Mouse (Mus musculus) lung, embryonic 14.5 days (tissue): ENCODE results near the gene Pdk1. TPM values are rescaled to one million over a fixed set of nuclear protein-coding genes. Genes with fewer than 3 reads are reported as not detected.

Source experiments
- ATAC-seq: fragments of 200-750 bp; cut with Nextera tagmentation; 2 replicates; pipeline ENCODE4 v1.8.0; 2017; ENCODE audit warnings: mild to moderate bottlenecking, moderate TSS enrichment, moderate library complexity; ENCODE audit not compliant: insufficient read depth
- DNase-seq: peaks from one replicate; pipeline ENCODE4 v3.0.0-alpha.2; 2015
- H3K27ac ChIP-seq: fragments of 300-500 bp; sonication (generic); 2 replicates; pipeline ENCODE4 v1.5.1; 2014; ENCODE audit warnings: low read depth, mild to moderate bottlenecking, moderate library complexity
- H3K27me3 ChIP-seq: fragments of 300-500 bp; sonication (generic); 2 replicates; pipeline ENCODE4 v1.6.1; 2014; ENCODE audit warnings: low read length, control low read depth; ENCODE audit not compliant: insufficient read depth
- H3K36me3 ChIP-seq: fragments of 300-500 bp; sonication (generic); 2 replicates; pipeline ENCODE4 v1.6.1; 2014; ENCODE audit warnings: control low read depth; ENCODE audit not compliant: insufficient read depth
- H3K4me1 ChIP-seq: fragments of 300-500 bp; sonication (generic); 2 replicates; pipeline ENCODE4 v1.6.1; 2014; ENCODE audit warnings: antibody characterized with exemption, control low read depth; ENCODE audit not compliant: insufficient read depth
- H3K4me2 ChIP-seq: fragments of 300-500 bp; sonication (generic); 2 replicates; pipeline ENCODE4 v1.6.1; 2014; ENCODE audit warnings: mild to moderate bottlenecking
- H3K4me3 ChIP-seq: fragments of 300-500 bp; sonication (generic); 2 replicates; pipeline ENCODE4 v1.5.1; 2014; ENCODE audit warnings: low read depth, low read length
- H3K9ac ChIP-seq: fragments of 300-500 bp; sonication (generic); 2 replicates; pipeline ENCODE4 v1.6.1; 2014
- H3K9me3 ChIP-seq: fragments of 300-500 bp; sonication (generic); 2 replicates; pipeline ENCODE4 v1.6.1; 2016; ENCODE audit warnings: low read depth, low read length, control low read depth
- CTCF ChIP-seq: IDR thresholded peaks from 2 replicates; pipeline ENCODE4 v1.5.1; 2016; ENCODE audit warnings: antibody characterized with exemption, low read depth
- WGBS: fragments of 180-500 bp; shearing (Covaris S2); extraction: QIAGEN DNeasy Blood & Tissue Kit; methylation state at CpG from one replicate; pipeline ENCODE4 v1.1.7; 2014; 5-methylcytosine and 5-hydroxymethylcytosine counted together
- polyA plus RNA-seq: library from polyadenylated mRNA; unstranded; fragments of >200 nt; fragmentation: Nextera tagmentation; extraction: Ambion mirVana; gene quantifications from 2 replicates; pipeline ENCODE4 v1.2.1, GENCODE M21; 2014

Pdk1 gene
- polyA plus RNA-seq, 1 experiment from 2014 or later = 45.1 TPM

DNA sequence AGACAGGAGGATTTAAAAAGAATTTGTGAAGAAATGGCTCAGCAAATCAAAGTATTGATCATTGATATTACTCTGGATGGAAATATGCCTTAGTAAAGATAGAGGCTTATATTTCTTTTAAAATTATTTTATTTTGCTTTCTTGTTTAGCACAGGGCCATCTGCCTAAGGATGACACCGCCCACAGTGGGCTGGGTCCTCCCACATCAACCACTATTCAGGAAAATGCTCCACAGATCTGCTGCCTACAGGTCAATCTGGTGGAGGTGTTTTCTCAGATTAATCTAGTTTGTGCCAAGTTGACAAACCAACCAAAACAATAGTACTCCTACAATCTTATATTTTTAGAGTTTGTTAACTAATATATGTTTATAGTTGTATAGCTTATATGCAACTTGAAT is 63.7 kb downstream of the Pdk1 start:
- H3K9ac ChIP-seq = no peak overlapping the region
- H3K27ac ChIP-seq = no peak overlapping the region
- DNase-seq (no peak), ATAC-seq (no peak)
- no peak for TF ChIP-seq CTCF
- H3K9me3 ChIP-seq = no peaks in the 10 kb centered on the region
- H3K4me1 ChIP-seq = no peaks in the 10 kb centered on the region
- H3K27me3 ChIP-seq = no peaks in the 10 kb centered on the region
- no peaks in the 10 kb centered on the region for H3K36me3 ChIP-seq
- WGBS = 91% methylated on average over 1 of the region's 1 CpGs
- H3K4me3 ChIP-seq = no peak overlapping the region
- H3K4me2 ChIP-seq = no peak overlapping the region

DNA sequence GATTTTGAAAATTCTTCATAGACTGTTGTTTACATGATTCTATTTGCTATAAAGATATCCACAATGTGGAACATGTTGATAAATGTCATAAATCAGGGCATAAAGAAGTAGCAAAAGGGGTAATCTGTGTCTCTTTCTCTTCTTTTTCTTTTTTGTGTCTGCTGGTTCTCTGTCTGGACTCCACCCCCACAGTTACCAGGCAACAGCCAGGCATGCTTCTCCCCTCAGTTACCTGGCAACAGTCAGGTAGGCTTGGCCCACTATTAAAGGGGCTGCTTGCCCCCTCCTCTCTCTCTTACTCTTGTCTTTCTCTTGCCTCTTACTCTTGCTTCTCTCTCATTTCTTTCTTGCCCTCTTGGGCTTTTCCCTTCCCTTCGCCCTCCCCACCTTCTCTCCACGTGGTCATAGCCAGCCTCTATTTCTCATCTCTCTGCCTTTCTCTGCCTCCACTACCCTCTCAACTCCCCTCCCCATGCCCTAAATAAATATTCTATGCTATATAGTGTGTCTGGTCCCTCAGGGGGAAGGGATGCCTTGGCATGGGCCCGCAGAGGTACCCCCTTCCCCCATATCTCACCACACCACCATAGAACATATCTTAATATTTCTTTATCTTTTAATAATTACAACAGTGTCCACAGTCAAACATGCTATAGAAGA is 64.8 kb downstream of the Pdk1 start:
- WGBS = 76% methylated on average over 3 of the region's 3 CpGs

DNA sequence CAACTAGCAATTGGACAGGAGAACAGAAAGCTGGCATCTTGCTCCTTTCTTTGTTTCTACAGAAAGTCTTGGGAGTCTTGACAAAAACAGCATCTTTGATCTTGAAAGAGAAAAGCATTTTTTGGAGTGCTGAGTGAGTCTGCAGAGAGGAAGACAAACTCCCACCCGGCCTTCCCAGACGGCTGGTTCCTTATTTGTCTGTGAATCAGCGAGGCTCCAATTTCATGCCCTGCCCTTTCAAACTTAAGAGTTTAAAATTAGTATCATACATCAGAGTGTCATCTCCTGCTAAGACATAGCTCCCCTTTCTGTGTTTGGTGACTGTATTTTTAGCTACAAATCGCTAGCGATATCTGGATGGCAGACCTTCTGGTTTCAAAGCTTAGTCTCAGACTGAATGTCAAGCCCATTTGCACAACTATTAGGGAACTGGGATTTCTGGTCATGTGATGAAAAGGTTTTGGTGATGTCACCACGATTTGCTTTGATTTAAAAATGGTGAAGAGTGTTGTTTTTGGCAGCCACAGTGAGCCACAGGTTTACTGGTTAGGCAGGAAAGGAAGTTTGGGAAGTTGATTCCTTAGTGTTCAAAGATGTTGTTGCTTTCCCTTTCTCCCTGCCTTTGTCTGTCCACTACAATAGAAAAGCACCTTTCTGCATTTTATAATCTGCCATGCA is 65.8 kb downstream of the Pdk1 start:
- H3K36me3 ChIP-seq = no peaks in the 10 kb centered on the region
- TF ChIP-seq CTCF = no peak
- H3K4me2 ChIP-seq = no peak overlapping the region
- no peaks in the 10 kb centered on the region for H3K4me1 ChIP-seq
- H3K27ac ChIP-seq = no peak overlapping the region
- DNase-seq (no peak), ATAC-seq (no peak)
- H3K4me3 ChIP-seq = no peak overlapping the region
- no peaks in the 10 kb centered on the region for H3K27me3 ChIP-seq
- H3K9ac ChIP-seq = no peak overlapping the region
- 45% methylated on average over 6 of the region's 6 CpGs for WGBS
- H3K9me3 ChIP-seq = no peaks in the 10 kb centered on the region

More for the DNA sequence above, 64.8 kb downstream of the Pdk1 start:
- Histone ChIP-seq H3K27me3 (no peaks in the 10 kb centered on the region), H3K9ac (no peak overlapping the region), H3K4me1 (no peaks in the 10 kb centered on the region), H3K36me3 (no peaks in the 10 kb centered on the region), H3K9me3 (no peaks in the 10 kb centered on the region), H3K4me2 (no peak overlapping the region), H3K27ac (no peak overlapping the region), H3K4me3 (no peak overlapping the region)
- DNase-seq (no peak), ATAC-seq (no peak)
- no peak for TF ChIP-seq CTCF

DNA sequence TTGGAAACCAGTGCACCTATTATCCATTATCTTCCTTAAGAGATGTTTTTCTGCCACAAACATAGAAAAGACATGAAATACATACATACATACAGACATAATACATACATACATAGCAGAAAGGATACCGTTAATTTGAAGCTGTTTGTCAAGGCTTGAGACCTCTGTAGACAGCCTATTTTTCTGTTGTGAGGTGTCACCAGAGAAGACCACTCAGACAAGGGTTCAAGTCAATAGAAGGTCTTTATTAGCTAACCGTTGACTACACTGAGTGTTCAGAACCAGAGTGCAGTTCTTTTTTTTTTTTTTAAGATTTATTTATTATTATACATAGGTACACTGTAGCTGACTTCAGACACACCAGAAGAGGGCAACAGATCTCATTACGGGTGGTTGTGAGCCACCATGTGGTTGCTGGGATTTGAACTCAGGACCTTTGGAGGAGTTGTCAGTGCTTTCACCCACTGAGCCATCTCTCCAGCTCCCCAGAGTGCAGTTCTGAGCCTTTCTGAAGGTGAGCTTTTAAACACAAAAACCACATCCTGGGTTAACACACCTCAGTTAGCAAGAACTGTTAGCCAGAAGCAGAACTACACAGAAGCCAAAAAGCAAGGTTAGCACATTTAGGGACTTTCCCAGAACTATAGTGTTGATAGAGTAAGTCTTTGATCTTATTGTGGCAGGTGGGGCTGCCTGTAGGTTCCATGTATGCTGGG is 68.1 kb downstream of the Pdk1 start:
- 96% methylated on average over 3 of the region's 3 CpGs for WGBS
- no peak overlapping the region for H3K9ac ChIP-seq
- TF ChIP-seq CTCF = no peak
- H3K4me3 ChIP-seq = no peak overlapping the region
- no peak overlapping the region for H3K4me2 ChIP-seq
- no peak for DNase-seq
- H3K9me3 ChIP-seq = no peaks in the 10 kb centered on the region
- no peaks in the 10 kb centered on the region for H3K27me3 ChIP-seq
- no peaks in the 10 kb centered on the region for H3K4me1 ChIP-seq
- H3K27ac ChIP-seq = no peak overlapping the region
- no peaks in the 10 kb centered on the region for H3K36me3 ChIP-seq
- no peak for ATAC-seq

DNA sequence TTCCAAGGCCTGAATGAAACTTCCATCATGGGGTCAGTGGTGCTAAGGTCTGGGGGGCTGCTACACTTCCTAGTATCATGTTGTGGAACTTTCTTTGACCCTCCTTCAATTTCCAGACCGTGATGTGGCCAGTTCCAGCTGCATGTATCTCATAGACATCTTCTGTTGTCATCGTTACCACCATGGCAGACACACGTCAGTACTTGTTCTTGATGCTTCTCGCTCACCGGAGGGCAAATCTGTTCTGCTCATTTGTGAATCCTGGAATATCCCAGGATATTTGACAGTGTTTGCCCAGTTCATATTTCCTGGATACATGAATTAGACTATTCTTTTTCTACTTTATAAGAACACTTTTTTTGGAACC is 68.7 kb downstream of the Pdk1 start:
- H3K36me3 ChIP-seq = no peaks in the 10 kb centered on the region
- no peak overlapping the region for H3K4me2 ChIP-seq
- DNase-seq (no peak), ATAC-seq (no peak)
- H3K4me1 ChIP-seq = no peaks in the 10 kb centered on the region
- no peak overlapping the region for H3K27ac ChIP-seq
- 93% methylated on average over 5 of the region's 5 CpGs for WGBS
- no peak for TF ChIP-seq CTCF
- H3K27me3 ChIP-seq = no peaks in the 10 kb centered on the region
- no peak overlapping the region for H3K9ac ChIP-seq
- no peak overlapping the region for H3K4me3 ChIP-seq
- H3K9me3 ChIP-seq = no peaks in the 10 kb centered on the region

DNA sequence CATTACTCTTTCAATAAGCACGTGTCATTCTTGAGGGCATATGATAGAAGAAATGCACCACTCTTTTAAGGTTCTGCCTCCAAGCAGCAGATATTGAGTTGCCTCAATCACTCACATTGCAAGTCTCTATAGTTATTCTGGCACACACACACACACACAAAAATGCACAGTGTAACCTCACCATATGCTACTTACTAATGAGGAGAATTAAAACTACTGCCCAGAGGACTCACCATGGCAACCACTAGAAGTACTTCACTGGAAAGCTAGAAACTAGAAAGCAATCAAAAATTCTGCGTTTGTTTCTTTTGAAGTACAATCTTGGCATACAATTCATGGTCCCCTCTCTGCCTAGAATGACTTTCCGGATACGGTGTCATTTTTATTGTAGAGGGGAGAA is 78.2 kb downstream of the Pdk1 start:
- Histone ChIP-seq H3K4me1 (no peaks in the 10 kb centered on the region), H3K4me3 (no peak overlapping the region), H3K27ac (no peak overlapping the region), H3K36me3 (no peaks in the 10 kb centered on the region), H3K27me3 (no peaks in the 10 kb centered on the region), H3K9me3 (no peaks in the 10 kb centered on the region), H3K9ac (no peak overlapping the region), H3K4me2 (no peak overlapping the region)
- DNase-seq = no peak
- no peak for TF ChIP-seq CTCF
- 70% methylated on average over 4 of the region's 4 CpGs for WGBS
- no peak for ATAC-seq

Other genes with a start within 250 kb of the Pdk1 start
- gene Itga6, start 127.6 kb upstream of the Pdk1 start, polyA plus RNA-seq = 97.3 and 97.5 TPM in 2 replicates
- 2.6 and 3.5 TPM in 2 replicates for gene Rapgef4, start 108.0 kb downstream of the Pdk1 start, polyA plus RNA-seq